ENCODE assay signal across 23 mouse cellular contexts in the genomic region with DNA sequence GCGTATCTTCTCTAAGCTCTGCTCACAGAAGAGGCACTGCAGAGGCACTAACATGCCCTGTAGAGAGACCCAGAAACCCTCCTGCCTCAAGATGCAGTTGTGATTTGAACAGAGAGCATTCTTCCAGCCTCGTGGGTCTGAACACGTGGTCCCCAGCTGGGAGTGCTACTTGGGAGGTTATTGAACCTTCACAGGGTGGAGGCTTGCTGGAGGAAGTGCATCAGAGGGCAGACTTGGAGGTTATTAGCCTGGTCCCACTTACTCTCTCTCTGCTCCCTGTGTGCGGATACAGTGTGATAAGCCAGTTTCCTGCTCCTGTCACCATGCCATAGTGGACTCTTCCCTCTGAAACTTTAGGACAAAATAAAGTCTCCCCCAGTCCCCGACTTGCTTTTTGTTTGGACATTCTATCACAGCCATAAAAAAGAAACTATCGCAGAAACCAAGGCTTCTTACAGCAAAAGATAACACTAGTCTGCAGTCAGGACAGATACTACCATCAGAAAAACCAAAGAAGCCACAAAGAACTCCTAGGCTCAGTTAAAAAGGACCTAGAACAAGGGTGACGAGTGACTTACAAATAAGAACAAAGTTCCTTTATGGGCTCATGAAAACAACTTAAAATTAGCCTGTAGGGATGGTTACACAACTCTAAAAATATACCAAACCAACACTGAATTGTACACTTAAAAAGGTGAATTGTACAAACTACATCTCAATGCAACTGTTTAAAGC. TPM values are rescaled to one million over a fixed set of nuclear protein-coding genes. Genes with fewer than 3 reads are reported as not detected.
A peak's percentile ranks its signal among the peaks of the same experiment; 100 is the strongest.
DNase-seq lines count a peak whose midpoint lies in the region; ATAC-seq and TF ChIP-seq lines count a peak whose summit lies in the region.
"Had no signal": no experiment of that assay in that cellular context is flagged by ENCODE, and none has a peak within 500 bp of the region (broad histone marks: within the 10 kb centered on the region; RNA-seq: fewer than 3 reads in every experiment).

No protein-coding gene starts in this region.

- dilution Hi-C loops in CH12.LX (cut with MboI; ENCODE audit: extremely low pct_ligation_motif_present, extremely low pct_unique_long_range_greater_than_20kb, low sequenced_read_pairs) = no loop called here

- H3K4me2 ChIP-seq in CH12.LX (ENCODE audit: insufficient read depth, low read depth, poor library complexity, severe bottlenecking) = peak overlapping the region; percentile 69; the same call in 1 of the 2 replicates
- H3K4me2 ChIP-seq: embryonic facial prominence, embryonic 13.5 days; forebrain, embryonic 15.5 days; liver, embryonic 13.5 days; lung, embryonic 14.5 days; midbrain, embryonic 13.5 days had no signal

- WGBS in limb, embryonic 10.5 days = 79% methylated on average over 7 of the region's 7 CpGs

- TF ChIP-seq POLR2A in CH12.LX (IDR thresholded peaks at IDR 0.05; ENCODE audit: low read depth, low read length) = no peak

- peak; percentile 33 to 34 for DNase-seq in kidney, postnatal 36 days
- no peak for DNase-seq in kidney, postnatal 4 days
- DNase-seq in CD4-positive helper T cell, adult 2 months (ENCODE audit: low read depth, low spot score) = peak; percentile 65
- DNase-seq in CH12.LX (ENCODE audit: extremely low read depth) = no peak
- no peak for DNase-seq in urinary bladder, postnatal 10 days (ENCODE audit: low spot score)
- no peak for DNase-seq in limb, embryonic 10.5 days (ENCODE audit: low spot score)
- DNase-seq: adrenal gland, postnatal 14 days; cerebellum, adult 11 months; cerebellum, postnatal 14 days; gastrocnemius, postnatal 25 days; liver, embryonic 13.5 days; lung, embryonic 14.5 days; thymus, postnatal 4 days had no signal

- TF ChIP-seq CTCF in CH12.LX (conservative IDR thresholded peaks at IDR 0.05 in 1 of 2, IDR thresholded peaks at IDR 0.05 in 1 of 2; ENCODE audit: low read depth in 2 of 2, low read length in 2 of 2) = no peak

- ATAC-seq in inflammation-experienced regulatory T-cells, adult 6 months = peak; percentile 12
- ATAC-seq in cerebellum, adult (ENCODE audit: insufficient number of reproducible peaks, low FRiP score, low TSS enrichment) = no peak
- ATAC-seq: forebrain, embryonic 15.5 days; hindbrain, postnatal 0 days; midbrain, embryonic 13.5 days had no signal

- no peak overlapping the region for H3K4me3 ChIP-seq in CH12.LX (replicated peaks in 1 of 3; ENCODE audit: low read depth in 2 of 3, low read length in 2 of 3, poor library complexity in 1 of 3)
- no peak overlapping the region for H3K4me3 ChIP-seq in limb, embryonic 10.5 days
- H3K4me3 ChIP-seq: embryonic facial prominence, embryonic 13.5 days; forebrain, embryonic 15.5 days; heart, embryonic 10.5 days; hindbrain, embryonic 10.5 days; left cerebral cortex, adult 2 months; liver, embryonic 13.5 days; midbrain, embryonic 13.5 days had no signal

- no peak for TF ChIP-seq EP300 in CH12.LX (IDR thresholded peaks at IDR 0.05; ENCODE audit: low read length)

- H3K79me2 ChIP-seq in CH12.LX (replicated peaks; ENCODE audit: control insufficient read depth, extremely low read depth, insufficient read depth, poor library complexity, severe bottlenecking) = peaks cover 2% of the 10 kb centered on the region; the same call in 1 of the 2 replicates

- H3K36me3 ChIP-seq in CH12.LX (replicated peaks in 1 of 2; ENCODE audit: control insufficient read depth in 1 of 2, insufficient read depth in 1 of 2, low read length in 1 of 2) = peaks cover 14 to 36% of the 10 kb centered on the region in 2 experiments
- H3K36me3 ChIP-seq in limb, embryonic 10.5 days = peaks cover 22% of the 10 kb centered on the region

- H3K4me1 ChIP-seq in CH12.LX (ENCODE audit: control insufficient read depth in 1 of 2, insufficient read depth in 2 of 2) = peaks cover 24 to 48% of the 10 kb centered on the region in 2 experiments
- no peaks in the 10 kb centered on the region for H3K4me1 ChIP-seq in limb, embryonic 10.5 days
- H3K4me1 ChIP-seq: embryonic facial prominence, embryonic 13.5 days; forebrain, embryonic 15.5 days; hindbrain, embryonic 10.5 days; midbrain, embryonic 13.5 days had no signal

- H3K9ac ChIP-seq in CH12.LX (ENCODE audit: insufficient read depth, low read depth) = no peak overlapping the region; the same call in 1 of the 2 replicates
- H3K9ac ChIP-seq: embryonic facial prominence, embryonic 13.5 days; forebrain, embryonic 15.5 days; liver, embryonic 13.5 days; lung, embryonic 14.5 days; midbrain, embryonic 13.5 days had no signal

- no peaks in the 10 kb centered on the region for H3K27me3 ChIP-seq in CH12.LX (replicated peaks)
- H3K27me3 ChIP-seq in limb, embryonic 10.5 days (ENCODE audit: low read depth, poor library complexity, severe bottlenecking) = no peaks in the 10 kb centered on the region
- H3K27me3 ChIP-seq: embryonic facial prominence, embryonic 13.5 days; forebrain, embryonic 15.5 days; liver, embryonic 13.5 days; midbrain, embryonic 13.5 days had no signal

- in situ Hi-C loops in CH12.LX (cut with MboI; ENCODE audit: low pct_ligation_motif_present, low pct_unique_long_range_greater_than_20kb, low sequenced_read_pairs) = no loop called here

- peaks cover 3% of the 10 kb centered on the region for H3K9me3 ChIP-seq in CH12.LX (replicated peaks; ENCODE audit: low read length)
- H3K9me3 ChIP-seq in limb, embryonic 10.5 days (replicated peaks) = no peaks in the 10 kb centered on the region
- H3K9me3 ChIP-seq: embryonic facial prominence, embryonic 13.5 days; forebrain, embryonic 15.5 days; hindbrain, embryonic 10.5 days; liver, embryonic 13.5 days; midbrain, embryonic 13.5 days had no signal

- TF ChIP-seq RAD21 in CH12.LX (IDR thresholded peaks at IDR 0.05; ENCODE audit: low read depth, low read length) = no peak

- H3K27ac ChIP-seq in CH12.LX (ENCODE audit: insufficient read depth, low read depth) = peak overlapping the region; percentile 21; the same call in 1 of the 2 replicates
- H3K27ac ChIP-seq in limb, embryonic 10.5 days = no peak overlapping the region
- H3K27ac ChIP-seq: embryonic facial prominence, embryonic 13.5 days; forebrain, embryonic 15.5 days; heart, embryonic 10.5 days; hindbrain, embryonic 10.5 days; hindbrain, postnatal 0 days; kidney, postnatal 0 days; left cerebral cortex, adult 2 months; liver, embryonic 13.5 days; midbrain, embryonic 13.5 days had no signal

TF ChIP-seq in CH12.LX, 34 proteins besides CTCF, POLR2A, EP300 and RAD21:
- TF ChIP-seq MAX (IDR thresholded peaks at IDR 0.05; ENCODE audit: low read length) = peak; percentile 96
- TF ChIP-seq SIN3A (IDR thresholded peaks at IDR 0.05; ENCODE audit: low read length) = no peak
- no peak for TF ChIP-seq RCOR1 (conservative IDR thresholded peaks at IDR 0.05; ENCODE audit: low read depth, low read length)
- TF ChIP-seq MXI1 (IDR thresholded peaks at IDR 0.05; ENCODE audit: low read depth, low read length) = peak; percentile 74; the same call in 1 of the 2 replicates
- TF ChIP-seq TCF12 (IDR thresholded peaks at IDR 0.05; ENCODE audit: low read depth, low read length) = peak; percentile 23; the same call in 1 of the 2 replicates
- TF ChIP-seq USF1 (IDR thresholded peaks at IDR 0.05; ENCODE audit: low read depth, low read length) = peak; percentile 51
- peak; percentile 96 for TF ChIP-seq MYC (IDR thresholded peaks at IDR 0.05; ENCODE audit: low read depth, low read length)
- TF ChIP-seq KAT2A (IDR thresholded peaks at IDR 0.05; ENCODE audit: insufficient replicate concordance, low read length) = no peak
TF ChIP-seq in CH12.LX: peak in this region for 5.

RNA-seq across cellular contexts. Expression of a gene that starts 17.3 kb away (rescaled TPM):
- total RNA-seq in CH12.LX (2012; rRNA removed) = 14.9 and 17.1 TPM in 2 replicates
- total RNA-seq in CH12.LX (2014; rRNA removed) = 11.0 and 13.1 TPM in 2 replicates
- 19.1 and 23.1 TPM in 2 replicates for polyA plus RNA-seq in CH12.LX (2012; ENCODE audit: insufficient read length, low read depth)
- polyA plus RNA-seq in inflammation-experienced regulatory T-cells, adult 6 months (2017; shearing (Covaris generic)) = 1 to 10 TPM; 5.5 to 8.2 (median 5.8) TPM
- polyA plus RNA-seq in limb, embryonic 10.5 days (2016; fragmentation: Nextera tagmentation; extraction: Ambion mirVana) = 12.9 and 14.2 TPM in 2 replicates

RNA-seq across cellular contexts. Expression of a gene that starts 44.8 kb away (rescaled TPM):
- total RNA-seq in CH12.LX (2012; rRNA removed) (73.1 and 78.2 TPM in 2 replicates), CH12.LX (2014; rRNA removed) (42.8 and 48.2 TPM in 2 replicates)
- polyA plus RNA-seq in CH12.LX (2012; ENCODE audit: insufficient read length, low read depth) = 53.4 and 54.5 TPM in 2 replicates
- 10 to 100 TPM; 15.3 to 18.8 (median 17.0) TPM for polyA plus RNA-seq in inflammation-experienced regulatory T-cells, adult 6 months (2017; shearing (Covaris generic))
- polyA plus RNA-seq in limb, embryonic 10.5 days (2016; fragmentation: Nextera tagmentation; extraction: Ambion mirVana) = 8.2 and 9.8 TPM in 2 replicates

Comparison
In these comparisons a context has a peak if more than half of its experiments do, and no peak if none do; other contexts are left out.
1. DNase-seq: peak in kidney, postnatal 36 days (2 of 2) and CD4-positive helper T cell, adult 2 months (single experiment); none in kidney, postnatal 4 days (0 of 2), CH12.LX (single experiment), urinary bladder, postnatal 10 days (single experiment) and limb, embryonic 10.5 days (single experiment).